Mouse (Mus musculus): Measurements from ENCODE around the gene Aldh9a1.

- TF ChIP-seq CTCF (IDR thresholded peaks at IDR 0.05; ENCODE audit: insufficient read depth, low read length): no peak
- TF ChIP-seq POLR2A (IDR thresholded peaks at IDR 0.05; ENCODE audit: borderline replicate concordance, extremely low read depth, low read depth, low read length): no peak
Measured at GRCm38 (mm10) chr1:167381050-167382015, 31.5 kb downstream of the Aldh9a1 start.

All from lung, adult 2 months (tissue).